ENCODE assay signal across 14 mouse cellular contexts in genomic region chr19:5296630-5297029, GRCm38 (mm10). TPM values are rescaled to one million over a fixed set of nuclear protein-coding genes. Genes with fewer than 3 reads are reported as not detected.
DNase-seq lines count a peak whose midpoint lies in the region; ATAC-seq and TF ChIP-seq lines count a peak whose summit lies in the region.
"Had no signal": no experiment of that assay in that cellular context is flagged by ENCODE, and none has a peak within 500 bp of the region (broad histone marks: within the 10 kb centered on the region; RNA-seq: fewer than 3 reads in every experiment).

No protein-coding gene starts in this region.

- no peaks in the 10 kb centered on the region for H3K9me3 ChIP-seq in heart, embryonic 15.5 days (replicated peaks)
- H3K9me3 ChIP-seq: embryonic facial prominence, embryonic 13.5 days had no signal

- no peaks in the 10 kb centered on the region for H3K27me3 ChIP-seq in heart, embryonic 15.5 days
- H3K27me3 ChIP-seq: embryonic facial prominence, embryonic 13.5 days had no signal

- no peak overlapping the region for H3K27ac ChIP-seq in heart, embryonic 15.5 days
- H3K27ac ChIP-seq in gastrocnemius, adult 2 months = no peak overlapping the region

- DNase-seq in heart, postnatal 14 days = no peak
- DNase-seq in right cerebral cortex, adult 18-20 months = peak; percentile 84
- no peak for DNase-seq in right cerebral cortex, postnatal 4 days
- DNase-seq in left cerebral cortex, postnatal 36 days (ENCODE audit: low spot score in 2 of 2) = peak; percentile 67 to 71
- DNase-seq in gastrocnemius, adult 2 months = no peak
- no peak for DNase-seq in gastrocnemius, postnatal 36 days
- DNase-seq in thymus, postnatal 4 days = no peak
- DNase-seq: kidney, adult 11 months; thymus, adult 18-20 months had no signal

- TF ChIP-seq CTCF in gastrocnemius, adult 2 months (IDR thresholded peaks at IDR 0.05) = no peak

- 62% methylated on average over 5 of the region's 5 CpGs for WGBS in heart, embryonic 15.5 days

- H3K9ac ChIP-seq in heart, embryonic 15.5 days = no peak overlapping the region

- ATAC-seq in heart, embryonic 15.5 days (replicated peaks; ENCODE audit: insufficient number of reproducible peaks, insufficient read depth, low FRiP score, low read depth) = no peak

- H3K36me3 ChIP-seq in heart, embryonic 15.5 days = peaks cover 20% of the 10 kb centered on the region

- peaks cover 46% of the 10 kb centered on the region for H3K4me1 ChIP-seq in heart, embryonic 15.5 days (replicated peaks)

- H3K4me3 ChIP-seq in heart, embryonic 15.5 days = 0 out of 2 replicates have a peak overlapping the region, but pooled peaks have one; percentile 95
- no peak overlapping the region for H3K4me3 ChIP-seq in gastrocnemius, adult 2 months

- H3K4me2 ChIP-seq in heart, embryonic 15.5 days = no peak overlapping the region

- intact Hi-C loops in heart, postnatal 14 days (cut with DNase I) = no loop called here
- intact Hi-C loops in left cerebral cortex, postnatal 36 days (cut with DNase I) = loop anchor here (2.0 to 5.0 kb wide), 2 partner anchors 18 to 71 kb away; partner anchors contain the start of genes Banf1 and Eif1ad
- intact Hi-C loops in gastrocnemius, adult 2 months (cut with DNase I) = no loop called here
- intact Hi-C loops in gastrocnemius, postnatal 36 days (cut with DNase I) = no loop called here

RNA-seq across cellular contexts. Expression of gene Sf3b2, which starts 1.4 kb away (rescaled TPM):
- 195 and 216 TPM in 2 replicates for polyA plus RNA-seq in heart, embryonic 15.5 days (2015; fragmentation: Nextera tagmentation; extraction: Ambion mirVana)
- total RNA-seq in heart, postnatal 14 days (2021) = 100 to 1,000 TPM; 109 to 116 TPM
- total RNA-seq in left cerebral cortex, postnatal 36 days (2021) = 100 to 1,000 TPM; 201 to 202 TPM
- total RNA-seq in gastrocnemius, adult 2 months (2021) = 10 to 100 TPM; 66.5 to 78.9 TPM
- 10 to 100 TPM; 63.4 to 65.9 TPM for total RNA-seq in gastrocnemius, postnatal 36 days (2021)

RNA-seq across cellular contexts. Expression of gene Gal3st3, which starts 1.5 kb away (rescaled TPM):
- 7.3 and 7.7 TPM in 2 replicates for polyA plus RNA-seq in heart, embryonic 15.5 days (2015; fragmentation: Nextera tagmentation; extraction: Ambion mirVana)
- total RNA-seq in heart, postnatal 14 days (2021) = 10 to 100 TPM; 20.0 to 23.8 TPM
- 10 to 100 TPM; 78.9 to 87.4 TPM for total RNA-seq in left cerebral cortex, postnatal 36 days (2021)
- total RNA-seq in gastrocnemius, adult 2 months (2021) = under 1 TPM in 1 of 2 experiments, not detected in 1; 0.11 TPM
- under 1 TPM in 1 of 2 experiments, not detected in 1; 0.10 TPM for total RNA-seq in gastrocnemius, postnatal 36 days (2021)
- total RNA-seq: granulocyte monocyte progenitor cell, adult 5-6 weeks; liver, adult 2 months; monocyte, adult 5-6 weeks had no signal
- polyA plus RNA-seq: liver, adult 2 months had no signal

RNA-seq across cellular contexts. Expression of gene Pacs1, which starts 23.7 kb away (rescaled TPM):
- 15.1 and 21.6 TPM in 2 replicates for polyA plus RNA-seq in heart, embryonic 15.5 days (2015; fragmentation: Nextera tagmentation; extraction: Ambion mirVana)
- 10 to 100 TPM; 21.5 to 22.1 TPM for total RNA-seq in heart, postnatal 14 days (2021)
- 10 to 100 TPM; 62.0 to 63.1 TPM for total RNA-seq in left cerebral cortex, postnatal 36 days (2021)
- total RNA-seq in gastrocnemius, adult 2 months (2021) = 1 to 10 TPM; 5.2 to 8.5 TPM
- total RNA-seq in gastrocnemius, postnatal 36 days (2021) = 1 to 10 TPM; 5.0 to 6.3 TPM

RNA-seq across cellular contexts. Expression of gene Catsper1, which starts 38.9 kb away (rescaled TPM):
- polyA plus RNA-seq in heart, embryonic 15.5 days (2015; fragmentation: Nextera tagmentation; extraction: Ambion mirVana) = not detected in 2 replicates
- total RNA-seq in heart, postnatal 14 days (2021) = not detected
- total RNA-seq in left cerebral cortex, postnatal 36 days (2021) = not detected
- total RNA-seq in gastrocnemius, adult 2 months (2021) = not detected
- total RNA-seq in gastrocnemius, postnatal 36 days (2021) = not detected
- total RNA-seq: granulocyte monocyte progenitor cell, adult 5-6 weeks; liver, adult 2 months; monocyte, adult 5-6 weeks had no signal
- polyA plus RNA-seq: embryonic facial prominence, embryonic 13.5 days; liver, adult 2 months had no signal

RNA-seq across cellular contexts. Expression of gene Cst6, which starts 52.7 kb away (rescaled TPM):
- polyA plus RNA-seq in heart, embryonic 15.5 days (2015; fragmentation: Nextera tagmentation; extraction: Ambion mirVana) = 0.87 and 1.4 TPM in 2 replicates
- 1 to 10 TPM; 4.6 to 4.9 TPM for total RNA-seq in heart, postnatal 14 days (2021)
- total RNA-seq in left cerebral cortex, postnatal 36 days (2021) = 10 to 100 TPM; 20.8 to 35.6 TPM
- 10 to 100 TPM; 27.5 to 44.2 TPM for total RNA-seq in gastrocnemius, adult 2 months (2021)
- 10 to 100 TPM; 26.7 to 28.3 TPM for total RNA-seq in gastrocnemius, postnatal 36 days (2021)
- total RNA-seq: granulocyte monocyte progenitor cell, adult 5-6 weeks; liver, adult 2 months had no signal
- polyA plus RNA-seq: liver, adult 2 months had no signal

Comparison
In these comparisons a context has a peak if more than half of its experiments do, and no peak if none do; other contexts are left out.
1. DNase-seq: peak in right cerebral cortex, adult 18-20 months (single experiment) and left cerebral cortex, postnatal 36 days (2 of 2); none in heart, postnatal 14 days (0 of 2), right cerebral cortex, postnatal 4 days (single experiment), gastrocnemius, adult 2 months (single experiment), gastrocnemius, postnatal 36 days (0 of 2) and thymus, postnatal 4 days (single experiment).
2. RNA of gene Gal3st3, which starts 1.5 kb away (total RNA-seq): 78.9 to 87.4 TPM in left cerebral cortex, postnatal 36 days and 20.0 to 23.8 TPM in heart, postnatal 14 days; 0.11 TPM in gastrocnemius, adult 2 months and 0.10 TPM in gastrocnemius, postnatal 36 days; every median in the first group is over 10 times any median in the second.